Mouse (Mus musculus): ENCODE data around the gene Ubr3.

GRCm38 (mm10) chr2:70018236-70018635 is 121.2 kb downstream of the Ubr3 start:
- TF ChIP-seq HCFC1 (IDR thresholded peaks at IDR 0.05; ENCODE audit: borderline replicate concordance, insufficient read depth, low read length) (no peak), MAFK (IDR thresholded peaks at IDR 0.05; ENCODE audit: insufficient read depth, low read depth, low read length) (no peak), CHD2 (IDR thresholded peaks at IDR 0.05; ENCODE audit: low read depth, low read length) (no peak), ZNF384 (IDR thresholded peaks at IDR 0.05; ENCODE audit: low read depth, low read length) (no peak)
